Mouse (Mus musculus): ENCODE results near the gene Cdh4.

Gene Cdh4

DNA sequence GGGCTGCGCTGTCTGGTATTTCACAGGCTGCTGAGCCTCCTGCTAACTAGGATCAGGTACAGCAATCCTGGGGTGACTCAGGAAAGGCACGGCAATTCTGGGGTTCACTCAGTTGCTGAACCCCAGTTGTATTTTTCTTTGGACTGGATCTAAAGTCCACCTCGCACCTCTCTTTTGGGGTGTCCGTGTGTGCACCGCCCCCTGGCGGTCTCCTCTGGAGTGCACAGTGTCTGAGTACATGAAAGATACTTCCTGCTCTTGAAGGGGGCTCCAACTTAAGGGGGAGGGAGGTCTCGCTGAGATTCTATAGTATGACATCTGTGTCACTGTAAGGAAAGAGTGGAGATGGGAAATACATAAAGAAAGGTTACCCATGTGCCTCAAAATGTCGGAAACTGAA, 286.8 kb downstream of the Cdh4 start:
- TF ChIP-seq GATA4 (IDR thresholded peaks at IDR 0.05; ENCODE audit: insufficient replicate concordance, low read length) = no peak

DNA sequence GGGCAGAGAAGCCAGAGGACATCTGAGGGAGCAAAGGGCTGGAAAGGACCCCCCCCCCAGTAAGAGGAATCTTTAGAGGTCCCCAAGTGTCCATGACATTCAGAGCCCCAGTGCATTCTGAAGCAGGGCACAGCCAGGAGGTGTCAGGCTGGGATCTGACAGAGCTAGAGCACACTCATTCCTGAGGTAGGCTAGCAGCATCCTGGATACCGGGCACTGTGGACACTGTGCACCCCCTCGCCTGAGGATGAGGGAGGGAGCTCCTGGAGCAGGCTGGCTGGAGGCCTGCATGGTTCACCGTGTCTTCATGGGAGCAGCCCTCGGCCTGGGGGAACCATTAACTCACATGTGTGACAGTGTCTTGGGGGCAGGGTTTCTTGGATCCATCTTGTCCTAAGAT, 287.6 kb downstream of the Cdh4 start:
- no peak for TF ChIP-seq GATA4 (IDR thresholded peaks at IDR 0.05; ENCODE audit: insufficient replicate concordance, low read length)

DNA sequence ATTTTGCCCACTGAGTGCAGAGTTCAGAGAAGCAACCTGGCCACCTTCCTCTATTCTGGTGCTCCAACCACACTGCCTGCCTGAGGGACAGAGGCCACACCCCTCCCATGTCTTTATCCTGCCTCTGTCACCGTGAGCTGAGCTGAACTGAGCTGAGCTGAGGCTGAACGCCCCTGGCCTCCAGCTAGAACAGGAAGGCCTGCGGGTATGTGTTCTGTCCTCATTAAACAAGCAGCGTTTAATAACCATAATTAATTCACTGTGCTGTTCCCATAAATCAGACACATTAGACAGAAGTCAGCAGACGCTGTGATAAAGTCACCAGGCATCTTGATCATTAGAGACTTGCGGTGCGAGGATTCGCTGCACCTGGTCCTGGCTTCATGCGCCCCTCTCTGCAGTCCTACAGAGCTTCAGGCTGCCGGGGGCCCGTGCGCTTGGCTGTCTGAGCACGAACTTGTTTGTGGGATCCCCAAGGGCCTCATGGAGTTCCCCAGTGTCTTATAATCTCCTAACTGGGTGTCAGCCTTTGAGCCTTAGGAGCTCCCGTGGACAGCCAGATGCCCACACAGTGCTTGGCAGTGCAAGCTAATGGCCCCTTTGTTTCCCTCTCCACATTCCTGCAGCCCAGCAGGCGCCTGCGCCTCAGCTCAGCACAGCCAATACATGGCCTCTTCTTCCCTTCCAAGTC, 291.1 kb downstream of the Cdh4 start:
- no peak for TF ChIP-seq GATA4 (IDR thresholded peaks at IDR 0.05; ENCODE audit: insufficient replicate concordance, low read length)

DNA sequence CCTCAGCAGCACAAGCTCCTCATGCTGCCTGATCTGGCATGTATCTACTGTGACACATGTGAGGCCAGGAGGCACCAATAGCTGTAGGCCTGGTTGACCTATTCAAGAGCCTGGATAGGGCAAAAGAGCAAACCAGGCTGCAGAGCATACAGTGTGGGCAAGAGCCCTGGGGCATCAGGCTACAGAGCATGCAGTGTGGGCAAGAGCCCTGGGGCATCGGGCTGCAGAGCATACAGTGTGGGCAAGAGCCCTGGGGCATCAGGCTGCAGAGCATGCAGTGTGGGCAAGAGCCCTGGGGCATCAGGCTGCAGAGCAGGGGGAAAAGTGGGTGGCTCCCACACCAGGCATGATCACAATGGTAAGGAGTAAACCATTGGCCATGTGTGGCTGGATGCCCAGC, 300.2 kb downstream of the Cdh4 start:
- no peak for TF ChIP-seq GATA4 (IDR thresholded peaks at IDR 0.05; ENCODE audit: insufficient replicate concordance, low read length)

DNA sequence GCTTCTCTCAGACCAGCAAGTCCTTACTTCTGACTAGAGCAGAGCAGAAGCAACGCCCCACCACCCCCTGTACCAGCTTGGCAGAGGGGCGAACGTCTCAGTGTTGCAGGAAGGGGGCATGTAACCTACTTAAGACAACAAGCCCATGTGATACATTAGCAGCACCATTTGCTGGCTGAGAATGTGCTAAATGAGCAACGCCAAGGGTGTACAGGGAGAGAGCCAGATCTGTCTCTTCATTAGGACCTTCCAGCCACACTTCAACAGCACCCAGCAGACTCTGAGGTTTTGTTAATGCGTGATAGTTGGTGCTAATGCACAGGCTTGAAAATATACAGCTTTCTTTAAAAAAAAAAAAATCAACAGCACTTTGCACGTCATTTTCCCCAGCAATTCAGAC, 300.6 kb downstream of the Cdh4 start:
- no peak for TF ChIP-seq GATA4 (IDR thresholded peaks at IDR 0.05; ENCODE audit: insufficient replicate concordance, low read length)

DNA sequence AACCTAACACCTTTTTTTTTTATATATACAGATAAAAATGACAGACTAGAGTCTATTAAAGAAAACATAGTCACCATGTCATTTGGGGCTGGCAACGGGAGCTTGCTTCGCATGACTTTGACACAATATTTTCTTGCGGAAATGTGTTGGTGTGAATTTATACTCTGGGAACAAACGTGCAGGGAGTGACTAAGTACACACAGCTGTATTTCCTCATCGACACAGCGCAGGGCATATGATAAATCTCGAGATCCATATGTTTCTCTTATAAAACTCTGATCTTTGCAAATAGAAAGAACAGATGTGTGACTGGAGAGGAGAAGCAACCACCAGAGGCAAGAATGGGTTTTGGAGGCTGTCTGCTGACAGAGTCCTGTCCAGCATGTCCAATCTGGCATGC, 304.3 kb downstream of the Cdh4 start:
- TF ChIP-seq GATA4 (IDR thresholded peaks at IDR 0.05; ENCODE audit: insufficient replicate concordance, low read length) = no peak

DNA sequence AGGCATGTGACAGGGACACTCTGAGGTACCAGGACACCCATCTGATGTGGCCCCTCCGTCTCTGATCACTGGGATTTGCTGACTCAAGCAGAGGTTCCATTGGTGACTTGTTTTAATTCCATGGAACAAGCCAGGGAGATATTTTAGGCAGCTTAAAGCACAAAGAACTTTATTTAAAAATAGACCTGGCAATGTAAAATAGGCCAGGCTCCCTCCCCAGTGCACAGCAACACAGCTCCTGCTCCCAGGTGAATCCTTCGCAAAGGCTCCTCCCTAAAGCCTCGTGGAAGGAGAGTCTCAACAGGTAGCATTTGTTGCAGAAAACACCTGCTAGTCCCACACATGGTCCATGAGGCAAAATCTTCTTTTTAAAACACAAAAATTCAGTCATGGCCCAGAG, 307.2 kb downstream of the Cdh4 start:
- TF ChIP-seq GATA4 (IDR thresholded peaks at IDR 0.05; ENCODE audit: insufficient replicate concordance, low read length) = no peak

DNA sequence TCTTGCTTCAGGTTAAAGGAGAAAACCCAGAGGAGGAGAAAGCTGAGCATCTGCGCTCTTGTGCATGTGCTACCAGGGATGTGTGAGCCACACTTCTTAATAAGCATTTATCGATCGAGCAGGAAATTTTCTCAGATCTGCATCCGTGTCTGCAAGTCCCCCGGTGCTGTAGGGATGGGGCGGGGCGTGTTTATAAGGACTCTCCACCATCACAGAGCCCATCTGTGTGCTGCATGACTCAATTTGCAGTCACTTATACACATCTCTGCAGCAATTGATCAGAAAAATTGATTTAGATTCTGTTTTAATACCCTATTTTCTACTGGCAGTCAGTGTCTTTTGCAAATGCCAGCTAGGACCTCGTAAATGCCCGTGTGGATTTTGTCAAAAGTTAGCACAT, 311.6 kb downstream of the Cdh4 start:
- no peak for TF ChIP-seq GATA4 (IDR thresholded peaks at IDR 0.05; ENCODE audit: insufficient replicate concordance, low read length)

DNA sequence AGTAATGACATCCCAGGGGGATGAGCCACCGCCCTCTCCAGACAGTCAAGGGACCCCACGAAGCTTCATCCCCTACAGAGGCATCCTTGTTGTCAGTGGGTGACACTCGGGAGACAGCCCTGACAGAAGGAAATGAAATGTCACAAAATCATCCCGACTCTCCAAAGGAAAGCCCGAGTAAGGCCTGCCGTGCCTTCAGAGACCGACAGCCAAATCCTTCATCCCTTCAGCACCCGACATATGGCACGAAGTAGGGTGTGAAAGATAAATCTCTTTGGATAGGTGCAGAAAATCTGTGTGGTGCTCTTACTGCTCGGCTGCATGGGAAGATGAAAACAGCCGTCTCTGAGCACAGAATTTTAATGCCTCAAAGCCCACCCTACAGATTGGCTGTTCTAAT, 312.5 kb downstream of the Cdh4 start:
- no peak for TF ChIP-seq GATA4 (IDR thresholded peaks at IDR 0.05; ENCODE audit: insufficient replicate concordance, low read length)

DNA sequence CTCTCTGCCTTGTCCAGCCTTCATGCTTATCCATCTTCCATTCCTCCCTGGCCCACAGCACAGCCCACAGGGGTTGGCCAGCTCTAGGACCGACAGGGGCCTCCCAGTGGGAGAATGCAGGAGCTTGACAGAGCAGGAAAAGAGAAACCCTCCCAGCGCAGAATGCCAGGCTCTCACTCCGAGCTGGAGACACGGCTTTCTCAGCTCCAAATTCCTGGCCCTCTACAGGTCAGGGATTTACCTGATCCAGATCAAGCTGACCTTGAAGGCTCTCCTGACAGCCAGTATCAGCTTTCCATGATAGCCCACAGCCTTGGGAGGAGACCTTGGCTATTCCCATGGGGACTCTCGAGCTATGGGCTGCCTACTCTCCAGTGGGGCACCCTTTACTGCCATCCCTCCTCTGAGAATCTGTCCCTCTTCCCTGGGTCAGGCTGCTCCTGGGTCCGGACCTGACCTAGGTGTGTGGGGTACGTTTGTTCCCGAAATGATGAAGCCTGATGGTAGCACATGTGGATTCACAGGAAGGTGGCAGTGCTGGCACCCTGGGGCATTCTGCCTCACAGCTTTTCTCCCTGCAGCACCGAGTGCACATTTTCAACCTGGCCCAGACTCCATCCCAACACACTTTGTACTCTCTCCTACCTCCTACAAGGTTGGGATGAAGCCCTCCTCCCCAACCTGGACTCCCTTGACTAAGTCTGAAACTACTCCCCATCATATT, 319.6 kb downstream of the Cdh4 start:
- TF ChIP-seq GATA4 (IDR thresholded peaks at IDR 0.05; ENCODE audit: insufficient replicate concordance, low read length) = no peak

DNA sequence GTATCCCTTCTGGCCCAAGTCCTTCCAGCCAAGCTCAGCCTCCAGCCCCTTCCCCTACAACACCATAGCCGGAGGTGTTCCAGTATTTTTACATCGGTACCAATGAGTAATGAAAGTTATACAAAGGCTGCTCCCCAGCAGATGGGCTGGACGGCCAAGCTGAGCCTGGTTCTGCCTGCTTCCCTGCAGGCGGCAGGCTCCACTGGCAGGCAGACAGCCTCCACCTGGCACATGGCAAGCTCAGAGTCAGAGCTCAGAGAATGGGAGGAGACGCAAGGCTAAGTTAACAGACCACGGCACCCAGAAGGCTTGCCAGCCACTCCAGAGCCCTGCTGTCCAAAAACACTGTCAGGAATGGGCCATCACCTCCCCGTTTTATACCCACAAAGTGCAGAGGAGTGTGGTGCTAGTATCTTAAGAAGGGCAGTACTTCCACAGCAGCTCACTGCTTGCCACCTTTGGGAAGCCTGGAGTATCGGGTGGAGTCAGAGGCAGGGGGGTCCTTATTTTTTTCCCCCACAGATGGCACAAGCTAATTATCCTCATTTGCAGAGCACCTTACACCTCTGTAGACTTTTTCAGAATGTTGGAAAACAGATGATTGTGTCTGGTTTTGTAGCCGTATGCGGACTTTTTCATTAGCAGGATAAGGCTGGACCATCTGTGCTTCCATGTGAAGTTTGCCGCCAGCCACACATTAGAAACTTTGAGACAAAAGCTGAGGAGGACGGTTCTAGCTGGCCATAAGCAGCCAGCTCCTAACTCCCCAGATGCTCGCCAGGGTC, 320.5 kb downstream of the Cdh4 start:
- TF ChIP-seq GATA4 (IDR thresholded peaks at IDR 0.05; ENCODE audit: insufficient replicate concordance, low read length) = no peak

DNA sequence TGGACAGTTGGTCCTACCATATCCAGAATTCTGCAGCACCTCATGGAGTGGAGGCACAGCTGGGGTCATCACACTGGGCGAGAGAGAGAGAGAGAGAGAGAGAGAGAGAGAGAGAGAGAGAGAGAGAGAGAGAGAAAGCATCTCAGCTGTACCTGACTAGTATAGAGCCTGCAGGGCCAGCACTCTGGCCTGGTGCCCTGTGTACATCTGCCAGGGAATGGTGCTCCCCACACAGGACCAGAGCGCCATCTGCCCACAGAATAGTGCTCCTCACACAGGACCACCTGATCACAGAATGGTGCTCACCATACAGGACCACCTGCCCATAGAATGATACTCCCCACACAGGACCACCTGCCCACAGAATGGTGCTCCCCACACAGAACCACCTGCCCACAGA, 322.2 kb downstream of the Cdh4 start:
- no peak for TF ChIP-seq GATA4 (IDR thresholded peaks at IDR 0.05; ENCODE audit: insufficient replicate concordance, low read length)

DNA sequence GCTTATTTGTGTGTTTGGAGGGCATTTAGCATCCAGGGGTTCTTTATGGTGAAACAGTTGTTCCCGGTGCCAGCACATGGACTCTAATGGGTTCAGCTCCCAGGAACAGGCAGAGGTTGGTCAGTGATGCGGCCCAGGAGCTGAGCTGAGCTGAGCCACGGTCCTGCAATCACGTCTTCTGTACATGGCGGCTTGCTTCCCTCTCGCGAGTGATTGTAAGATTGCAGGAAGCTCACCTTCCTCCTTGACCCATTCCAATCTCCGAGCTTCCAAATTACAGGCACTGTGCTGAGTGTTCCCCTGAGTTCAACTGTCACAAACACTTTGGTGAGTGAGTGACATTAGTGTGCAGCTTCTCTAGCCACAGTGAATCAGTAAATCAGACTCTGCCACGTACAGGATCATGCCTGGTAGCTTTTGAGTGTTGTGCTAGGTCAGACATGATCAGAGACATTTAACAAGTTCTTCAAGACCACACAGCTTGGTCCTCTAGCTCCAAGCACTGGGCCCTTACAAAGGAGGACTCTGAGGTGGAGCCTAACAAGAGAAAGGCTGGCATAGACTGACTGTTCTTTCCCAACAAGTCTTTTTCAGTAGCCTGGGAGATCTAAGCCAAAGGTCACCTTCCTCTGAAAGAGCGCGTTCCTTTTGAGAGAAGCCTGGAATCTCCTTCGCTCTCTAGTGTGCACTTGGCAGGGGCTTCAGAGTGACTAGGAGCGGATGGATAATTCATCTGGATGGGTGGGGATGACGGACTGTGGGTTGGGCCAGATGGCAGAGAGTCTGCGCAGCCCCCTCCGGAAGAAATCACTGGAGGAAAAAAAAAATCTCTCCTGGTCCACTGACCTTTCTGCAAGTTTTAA, 324.7 kb downstream of the Cdh4 start:
- no peak for TF ChIP-seq GATA4 (IDR thresholded peaks at IDR 0.05; ENCODE audit: insufficient replicate concordance, low read length)

DNA sequence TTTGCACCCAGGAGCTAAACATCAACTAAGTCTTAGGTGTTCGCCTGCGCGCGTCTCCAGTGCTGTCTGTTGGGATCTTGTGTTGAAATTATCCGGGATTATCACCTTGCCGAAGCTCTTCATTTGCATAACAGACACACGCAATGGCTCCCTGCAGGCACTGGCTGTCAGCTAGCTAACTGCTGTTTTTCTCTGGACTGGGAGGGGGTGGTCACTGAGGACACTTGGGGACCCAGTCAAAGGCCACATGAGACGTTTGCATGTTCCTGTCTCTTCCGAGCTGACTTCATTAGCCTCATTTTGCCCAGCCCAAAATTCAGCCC, 325.3 kb downstream of the Cdh4 start:
- no peak for TF ChIP-seq GATA4 (IDR thresholded peaks at IDR 0.05; ENCODE audit: insufficient replicate concordance, low read length)

DNA sequence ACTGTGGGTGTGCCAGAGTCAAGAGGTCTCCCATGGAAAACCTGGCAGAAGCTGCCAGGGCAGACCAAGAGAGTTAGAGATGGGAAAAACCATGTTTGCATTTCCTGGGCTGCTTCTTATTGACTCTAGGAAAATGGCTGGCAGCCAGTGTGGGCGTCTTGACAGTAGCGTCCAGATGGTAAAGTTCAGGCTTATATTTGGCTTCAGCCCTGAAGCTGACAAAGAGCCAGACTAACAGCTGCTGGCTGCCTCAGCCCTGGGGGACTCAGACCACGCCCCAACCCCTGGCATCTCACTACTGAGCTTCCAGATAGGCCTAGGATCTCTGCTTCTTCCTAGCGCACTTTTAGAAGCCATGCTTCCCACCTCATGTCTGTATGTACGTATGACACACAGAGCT, 326.9 kb downstream of the Cdh4 start:
- no peak for TF ChIP-seq GATA4 (IDR thresholded peaks at IDR 0.05; ENCODE audit: insufficient replicate concordance, low read length)
